Mouse (Mus musculus) embryonic facial prominence, embryonic 12.5 days (tissue): ENCODE data around the gene Sox6. TPM values are rescaled to one million over a fixed set of nuclear protein-coding genes. Genes with fewer than 3 reads are reported as not detected.

Source experiments
- polyA plus RNA-seq: library from polyadenylated mRNA; unstranded; fragments of >200 nt; fragmentation: Nextera tagmentation; extraction: Ambion mirVana; gene quantifications from 2 replicates; pipeline ENCODE4 v1.2.1, GENCODE M21; 2016

The Sox6 gene
- polyA plus RNA-seq, 1 experiment from 2014 or later: 53.7 TPM

Other genes starting within 250 kb of the Sox6 start
- 295 and 301 TPM in 2 replicates for gene 1110004F10Rik, start 601 bp upstream of the Sox6 start, polyA plus RNA-seq
- 0.88 and 1.1 TPM in 2 replicates for gene Gm4353, start 45.8 kb upstream of the Sox6 start, polyA plus RNA-seq